Mouse (Mus musculus) liver, postnatal 0 days (tissue): ENCODE results near the gene Cyp39a1. TPM values are rescaled to one million over a fixed set of nuclear protein-coding genes. Genes with fewer than 3 reads are reported as not detected.

ENCODE experiments used
- ATAC-seq: fragments of 200-750 bp; cut with Nextera tagmentation; 2 replicates; pipeline ENCODE4 v1.8.0; 2017; ENCODE audit warnings: mild to moderate bottlenecking, moderate library complexity
- DNase-seq: peaks from one replicate; pipeline ENCODE4 v3.0.0-alpha.2; 2016
- H3K27ac ChIP-seq: fragments of 300-500 bp; sonication (generic); 2 replicates; pipeline ENCODE4 v1.5.1; 2014; ENCODE audit warnings: antibody characterized with exemption, moderate library complexity, mild to moderate bottlenecking, low read depth
- H3K27me3 ChIP-seq: fragments of 300-500 bp; sonication (generic); 2 replicates; pipeline ENCODE4 v1.6.1; 2014; ENCODE audit warnings: low read length, control low read depth, mixed read lengths; ENCODE audit not compliant: insufficient read depth
- H3K36me3 ChIP-seq: fragments of 300-500 bp; sonication (generic); replicated peaks from 2 replicates; pipeline ENCODE4 v1.6.1; 2014; ENCODE audit warnings: mild to moderate bottlenecking, control low read depth, low read length, moderate library complexity, mixed read lengths; ENCODE audit not compliant: insufficient read depth
- H3K4me1 ChIP-seq: fragments of 300-500 bp; sonication (generic); 2 replicates; pipeline ENCODE4 v1.6.1; 2014; ENCODE audit warnings: antibody characterized with exemption, mild to moderate bottlenecking, control low read depth; ENCODE audit not compliant: insufficient read depth
- H3K4me2 ChIP-seq: fragments of 300-500 bp; sonication (generic); 2 replicates; pipeline ENCODE4 v1.6.1; 2014; ENCODE audit warnings: low read depth, mild to moderate bottlenecking, low read length, moderate library complexity, mixed read lengths
- H3K4me3 ChIP-seq: fragments of 300-500 bp; sonication (generic); 2 replicates; pipeline ENCODE4 v1.5.1; 2014; ENCODE audit warnings: low read depth, low read length
- H3K9ac ChIP-seq: fragments of 300-500 bp; sonication (generic); replicated peaks from 2 replicates; pipeline ENCODE4 v1.6.1; 2014; ENCODE audit warnings: mild to moderate bottlenecking, moderate library complexity
- H3K9me3 ChIP-seq: fragments of 300-500 bp; sonication (generic); 2 replicates; pipeline ENCODE4 v1.6.1; 2016; ENCODE audit warnings: mild to moderate bottlenecking, control low read depth, low read length, mixed read lengths
- CTCF ChIP-seq: sonication (generic); IDR thresholded peaks from 2 replicates; pipeline ENCODE4 v1.5.1; 2016; ENCODE audit warnings: antibody characterized with exemption, low read depth
- EP300 ChIP-seq: IDR thresholded peaks from 2 replicates; pipeline ENCODE4 v1.6.1; 2016; ENCODE audit warnings: antibody characterized with exemption, low read depth, mild to moderate bottlenecking
- WGBS: fragments of 180-500 bp; shearing (Covaris S2); extraction: QIAGEN DNeasy Blood & Tissue Kit; methylation state at CpG from one replicate; pipeline ENCODE4 v1.1.7; 2014; ENCODE audit not compliant: insufficient replicate concordance; 5-methylcytosine and 5-hydroxymethylcytosine counted together
- polyA plus RNA-seq: library from polyadenylated mRNA; unstranded; fragments of >200 nt; fragmentation: Nextera tagmentation; extraction: Ambion mirVana; gene quantifications from 2 replicates; pipeline ENCODE4 v1.2.1, GENCODE M21; 2015

Cyp39a1 gene
- polyA plus RNA-seq, 1 experiment from 2014 or later, result 70.6 TPM

GRCm38 (mm10) chr17:43788222-43788621 is 121.0 kb downstream of the Cyp39a1 start:
- ATAC-seq (no peak), DNase-seq (no peak)
- WGBS, result 81% methylated on average over 5 of the region's 5 CpGs
- no peak for TF ChIP-seq CTCF
- TF ChIP-seq EP300, result no peak
- H3K4me1 ChIP-seq, result no peaks in the 10 kb centered on the region
- H3K9ac ChIP-seq, result no peak overlapping the region
- no peaks in the 10 kb centered on the region for H3K27me3 ChIP-seq
- no peak overlapping the region for H3K27ac ChIP-seq
- H3K9me3 ChIP-seq, result no peaks in the 10 kb centered on the region
- no peak overlapping the region for H3K4me2 ChIP-seq
- H3K36me3 ChIP-seq, result no peaks in the 10 kb centered on the region
- no peak overlapping the region for H3K4me3 ChIP-seq

GRCm38 (mm10) chr17:43789376-43789775 is 122.2 kb downstream of the Cyp39a1 start:
- no peaks in the 10 kb centered on the region for H3K36me3 ChIP-seq
- no peak overlapping the region for H3K27ac ChIP-seq
- TF ChIP-seq CTCF, result no peak
- TF ChIP-seq EP300, result no peak
- H3K4me2 ChIP-seq, result no peak overlapping the region
- H3K9me3 ChIP-seq, result no peaks in the 10 kb centered on the region
- H3K9ac ChIP-seq, result no peak overlapping the region
- ATAC-seq (no peak), DNase-seq (no peak)
- H3K4me1 ChIP-seq, result no peaks in the 10 kb centered on the region
- no peak overlapping the region for H3K4me3 ChIP-seq
- no peaks in the 10 kb centered on the region for H3K27me3 ChIP-seq

GRCm38 (mm10) chr17:43791751-43792150 is 124.5 kb downstream of the Cyp39a1 start:
- Histone ChIP-seq H3K27ac (no peak overlapping the region), H3K9me3 (no peaks in the 10 kb centered on the region), H3K27me3 (no peaks in the 10 kb centered on the region), H3K4me3 (no peak overlapping the region), H3K4me2 (no peak overlapping the region), H3K36me3 (no peaks in the 10 kb centered on the region), H3K9ac (no peak overlapping the region), H3K4me1 (no peaks in the 10 kb centered on the region)
- TF ChIP-seq CTCF (no peak), EP300 (no peak)
- 87% methylated on average over 3 of the region's 3 CpGs for WGBS
- DNase-seq, result no peak
- ATAC-seq, result no peak

GRCm38 (mm10) chr17:43794731-43795280 is 127.6 kb downstream of the Cyp39a1 start:
- Histone ChIP-seq H3K36me3 (no peaks in the 10 kb centered on the region), H3K27me3 (no peaks in the 10 kb centered on the region), H3K4me1 (no peaks in the 10 kb centered on the region), H3K4me3 (no peak overlapping the region), H3K27ac (no peak overlapping the region), H3K9ac (no peak overlapping the region), H3K9me3 (no peaks in the 10 kb centered on the region), H3K4me2 (no peak overlapping the region)
- 38% methylated on average over 1 of the region's 1 CpGs for WGBS
- TF ChIP-seq EP300, result no peak
- no peak for TF ChIP-seq CTCF
- DNase-seq (no peak), ATAC-seq (no peak)

Other genes with a start within 250 kb of the Cyp39a1 start
- 0.06 TPM in 1 of 2 replicates, not detected in the other for gene Mep1a, start 164.6 kb upstream of the Cyp39a1 start, polyA plus RNA-seq
- gene Ankrd66, start 123.8 kb upstream of the Cyp39a1 start, polyA plus RNA-seq, result 0.11 and 0.23 TPM in 2 replicates
- gene Pla2g7, start 99.3 kb upstream of the Cyp39a1 start, polyA plus RNA-seq, result 57.0 and 61.4 TPM in 2 replicates
- not detected in 2 replicates for gene Tdrd6, start 37.1 kb upstream of the Cyp39a1 start, polyA plus RNA-seq
- gene Slc25a27, start 211 bp upstream of the Cyp39a1 start, polyA plus RNA-seq, result 1.5 and 1.8 TPM in 2 replicates
- gene Rcan2, start 133.9 kb downstream of the Cyp39a1 start, polyA plus RNA-seq, result 0.87 and 1.2 TPM in 2 replicates